Mouse (Mus musculus): Measurements from ENCODE around the gene Lrrc18. TPM values are rescaled to one million over a fixed set of nuclear protein-coding genes. Genes with fewer than 3 reads are reported as not detected.

The Lrrc18 gene
- polyA plus RNA-seq, 1 experiment = 0.67 TPM

- Histone ChIP-seq H3K4me3 (ENCODE audit: low read depth, low read length) (no peak overlapping the region), H3K36me3 (ENCODE audit: control insufficient read depth, insufficient read depth, low read length, poor library complexity, severe bottlenecking) (no peaks in the 10 kb centered on the region), H3K9me3 (replicated peaks; ENCODE audit: control insufficient read depth, insufficient read depth, low read length, poor library complexity, severe bottlenecking) (no peaks in the 10 kb centered on the region), H3K27me3 (ENCODE audit: control insufficient read depth, insufficient read depth, low read length, poor library complexity, severe bottlenecking) (no peaks in the 10 kb centered on the region), H3K4me1 (ENCODE audit: control insufficient read depth, insufficient read depth, low read length) (no peaks in the 10 kb centered on the region), H3K27ac (ENCODE audit: insufficient read depth, low read length) (no peak overlapping the region), H3K9ac (ENCODE audit: low read depth, poor library complexity, severe bottlenecking) (no peak overlapping the region)
- TF ChIP-seq POLR2A (IDR thresholded peaks at IDR 0.05; ENCODE audit: insufficient read depth, low read length) = no peak
- TF ChIP-seq CTCF (IDR thresholded peaks at IDR 0.05; ENCODE audit: low read depth, low read length) = no peak
- TF ChIP-seq EP300 (IDR thresholded peaks at IDR 0.05; ENCODE audit: insufficient read depth, low read depth, low read length) = no peak
Observed at GRCm38 (mm10) chr14:33062996-33063395, 71.8 kb downstream of the Lrrc18 start.

Other genes with a start within 250 kb of the Lrrc18 start
- gene Tmem273, start 205.4 kb upstream of the Lrrc18 start, polyA plus RNA-seq (2011; ENCODE audit: insufficient read depth, insufficient read length, low read depth, missing spikeins) = not detected in 2 replicates
- not detected in 2 replicates for gene Fam170b, start 157.4 kb upstream of the Lrrc18 start, polyA plus RNA-seq (2011; ENCODE audit: insufficient read depth, insufficient read length, low read depth, missing spikeins)
- gene Vstm4, start 134.6 kb upstream of the Lrrc18 start, polyA plus RNA-seq (2011; ENCODE audit: insufficient read depth, insufficient read length, low read depth, missing spikeins) = not detected in 2 replicates
- not detected in 2 replicates for gene Wdfy4, start 194.1 kb downstream of the Lrrc18 start, polyA plus RNA-seq (2011; ENCODE audit: insufficient read depth, insufficient read length, low read depth, missing spikeins)
- 10.8 and 12.9 TPM in 2 replicates for gene Arhgap22, start 222.6 kb downstream of the Lrrc18 start, polyA plus RNA-seq (2011; ENCODE audit: insufficient read depth, insufficient read length, low read depth, missing spikeins)

Data from ES-Bruce4 (cell line).